Mouse (Mus musculus): ENCODE data around the gene Tyk2. TPM values are rescaled to one million over a fixed set of nuclear protein-coding genes. Genes with fewer than 3 reads are reported as not detected.

The Tyk2 gene
- polyA plus RNA-seq, 2 experiments: 4.0 to 5.7 TPM

GRCm38 (mm10) chr9:21067006-21067684, 63.9 kb downstream of the Tyk2 start, which contains the start of gene Zglp1:
Gene Zglp1 (minus strand): TSS chr9:21067093.
- no peak within 1 kb of the TSS for H3K27ac ChIP-seq
- TF ChIP-seq CTCF (IDR thresholded peaks at IDR 0.05; ENCODE audit: low read depth) (no peak), EP300 (IDR thresholded peaks at IDR 0.05; ENCODE audit: low read depth) (no peak)
- H3K4me3 ChIP-seq (ENCODE audit: insufficient read depth in 1 of 2, low read depth in 2 of 2, low read length in 2 of 2): no peak within 1 kb of the TSS
- peaks cover 0 to 4% of the 10 kb centered on the region in 2 experiments; a peak in 3 of 4 replicates for H3K4me1 ChIP-seq (replicated peaks; ENCODE audit: control insufficient read depth in 2 of 2, insufficient read depth in 2 of 2, low read length in 1 of 2)
- WGBS (ENCODE audit: insufficient replicate concordance): 78% methylated on average over 27 of the region's 27 CpGs
- peaks cover 10% of the 10 kb centered on the region for H3K36me3 ChIP-seq (replicated peaks; ENCODE audit: control insufficient read depth, insufficient read depth, low read depth)
- DNase-seq (ENCODE audit: low read depth in 3 of 3, low spot score in 3 of 3) (no peak), ATAC-seq (ENCODE audit: insufficient read depth) (no peak)
- H3K27me3 ChIP-seq (ENCODE audit: control insufficient read depth, insufficient read depth, low read length): no peaks in the 10 kb centered on the region
- H3K9me3 ChIP-seq (ENCODE audit: control insufficient read depth, low read length): no peaks in the 10 kb centered on the region
- H3K9ac ChIP-seq (replicated peaks): no peak within 1 kb of the TSS
- H3K4me2 ChIP-seq (ENCODE audit: low read depth): no peak within 1 kb of the TSS

GRCm38 (mm10) chr9:21062928-21063327, 68.1 kb downstream of the Tyk2 start:
- Histone ChIP-seq H3K4me2 (ENCODE audit: low read depth) (no peak overlapping the region), H3K27me3 (ENCODE audit: control insufficient read depth, insufficient read depth, low read length) (no peaks in the 10 kb centered on the region), H3K36me3 (replicated peaks; ENCODE audit: control insufficient read depth, insufficient read depth, low read depth) (peaks cover 10% of the 10 kb centered on the region), H3K4me1 (replicated peaks; ENCODE audit: control insufficient read depth in 2 of 2, insufficient read depth in 2 of 2, low read length in 1 of 2) (no peaks in the 10 kb centered on the region), H3K4me3 (ENCODE audit: insufficient read depth in 1 of 2, low read depth in 2 of 2, low read length in 2 of 2) (no peak overlapping the region), H3K9ac (replicated peaks) (no peak overlapping the region), H3K27ac (no peak overlapping the region), H3K9me3 (ENCODE audit: control insufficient read depth, low read length) (no peaks in the 10 kb centered on the region)
- TF ChIP-seq EP300 (IDR thresholded peaks at IDR 0.05; ENCODE audit: low read depth): no peak
- no peak for TF ChIP-seq CTCF (IDR thresholded peaks at IDR 0.05; ENCODE audit: low read depth)
- WGBS (ENCODE audit: insufficient replicate concordance): 80% methylated on average over 2 of the region's 2 CpGs
- DNase-seq (ENCODE audit: low read depth in 3 of 3, low spot score in 3 of 3) (no peak), ATAC-seq (ENCODE audit: insufficient read depth) (no peak)

Small RNA genes within 50 kb of the gene (microRNA-seq; reads per million reads assigned to microRNA genes)
- not detected for gene Mir7082

Other genes starting within 250 kb of the Tyk2 start
- 70.6 and 84.8 TPM in 2 replicates for gene Ppan, start 243.1 kb downstream of the Tyk2 start, polyA plus RNA-seq (2012; rRNA removed)
- gene Ppan, start 243.1 kb downstream of the Tyk2 start, polyA plus RNA-seq (2014; fragmentation: Nextera tagmentation; extraction: Ambion mirVana): 50.2 and 56.1 TPM in 2 replicates
- gene Eif3g, start 232.6 kb downstream of the Tyk2 start, polyA plus RNA-seq (2012; rRNA removed): 74.2 and 104 TPM in 2 replicates
- gene Eif3g, start 232.6 kb downstream of the Tyk2 start, polyA plus RNA-seq (2014; fragmentation: Nextera tagmentation; extraction: Ambion mirVana): 170 and 181 TPM in 2 replicates
- gene Dnmt1, start 171.4 kb downstream of the Tyk2 start, polyA plus RNA-seq (2012; rRNA removed): 47.6 and 55.9 TPM in 2 replicates
- 43.1 and 48.6 TPM in 2 replicates for gene Dnmt1, start 171.4 kb downstream of the Tyk2 start, polyA plus RNA-seq (2014; fragmentation: Nextera tagmentation; extraction: Ambion mirVana)
- 1.2 and 1.3 TPM in 2 replicates for gene S1pr2, start 154.5 kb downstream of the Tyk2 start, polyA plus RNA-seq (2012; rRNA removed)
- gene S1pr2, start 154.5 kb downstream of the Tyk2 start, polyA plus RNA-seq (2014; fragmentation: Nextera tagmentation; extraction: Ambion mirVana): 2.3 and 3.0 TPM in 2 replicates
- 36.5 and 36.7 TPM in 2 replicates for gene Mrpl4, start 128.5 kb downstream of the Tyk2 start, polyA plus RNA-seq (2012; rRNA removed)
- 61.3 and 67.7 TPM in 2 replicates for gene Mrpl4, start 128.5 kb downstream of the Tyk2 start, polyA plus RNA-seq (2014; fragmentation: Nextera tagmentation; extraction: Ambion mirVana)
- 5.4 and 6.9 TPM in 2 replicates for gene Icam1, start 115.3 kb downstream of the Tyk2 start, polyA plus RNA-seq (2012; rRNA removed)
- 7.9 and 9.1 TPM in 2 replicates for gene Icam1, start 115.3 kb downstream of the Tyk2 start, polyA plus RNA-seq (2014; fragmentation: Nextera tagmentation; extraction: Ambion mirVana)
- 61.8 and 64.1 TPM in 2 replicates for gene Icam4, start 101.9 kb downstream of the Tyk2 start, polyA plus RNA-seq (2012; rRNA removed)
- gene Icam4, start 101.9 kb downstream of the Tyk2 start, polyA plus RNA-seq (2014; fragmentation: Nextera tagmentation; extraction: Ambion mirVana): 204 and 223 TPM in 2 replicates
- 0.70 and 0.87 TPM in 2 replicates for gene Icam5, start 99.2 kb downstream of the Tyk2 start, polyA plus RNA-seq (2012; rRNA removed)
- 0.20 and 0.28 TPM in 2 replicates for gene Icam5, start 99.2 kb downstream of the Tyk2 start, polyA plus RNA-seq (2014; fragmentation: Nextera tagmentation; extraction: Ambion mirVana)
- gene Zglp1, start 64.2 kb downstream of the Tyk2 start, polyA plus RNA-seq (2012; rRNA removed): 0.21 and 0.49 TPM in 2 replicates
- gene Zglp1, start 64.2 kb downstream of the Tyk2 start, polyA plus RNA-seq (2014; fragmentation: Nextera tagmentation; extraction: Ambion mirVana): 0.57 TPM in 1 of 2 replicates, not detected in the other
- gene Gm49373, start 58.1 kb downstream of the Tyk2 start, polyA plus RNA-seq (2012; rRNA removed): 0.47 and 0.94 TPM in 2 replicates
- gene Gm49373, start 58.1 kb downstream of the Tyk2 start, polyA plus RNA-seq (2014; fragmentation: Nextera tagmentation; extraction: Ambion mirVana): 0.32 and 0.46 TPM in 2 replicates
- gene Fdx1l, start 57.6 kb downstream of the Tyk2 start, polyA plus RNA-seq (2012; rRNA removed): 27.5 and 31.1 TPM in 2 replicates
- gene Fdx1l, start 57.6 kb downstream of the Tyk2 start, polyA plus RNA-seq (2014; fragmentation: Nextera tagmentation; extraction: Ambion mirVana): 37.3 and 37.9 TPM in 2 replicates
- gene Gm38431, start 39.2 kb downstream of the Tyk2 start, polyA plus RNA-seq (2012; rRNA removed): 2.4 and 5.6 TPM in 2 replicates
- 0.91 and 1.5 TPM in 2 replicates for gene Gm38431, start 39.2 kb downstream of the Tyk2 start, polyA plus RNA-seq (2014; fragmentation: Nextera tagmentation; extraction: Ambion mirVana)
- 21.4 and 23.4 TPM in 2 replicates for gene Raver1, start 39.2 kb downstream of the Tyk2 start, polyA plus RNA-seq (2012; rRNA removed)
- 23.4 and 28.4 TPM in 2 replicates for gene Raver1, start 39.2 kb downstream of the Tyk2 start, polyA plus RNA-seq (2014; fragmentation: Nextera tagmentation; extraction: Ambion mirVana)
- 36.8 and 123 TPM in 2 replicates for gene Cdc37, start 18.7 kb upstream of the Tyk2 start, polyA plus RNA-seq (2012; rRNA removed)
- gene Cdc37, start 18.7 kb upstream of the Tyk2 start, polyA plus RNA-seq (2014; fragmentation: Nextera tagmentation; extraction: Ambion mirVana): 118 and 129 TPM in 2 replicates
- gene Pde4a, start 34.5 kb upstream of the Tyk2 start, polyA plus RNA-seq (2012; rRNA removed): 1.3 and 1.4 TPM in 2 replicates
- 1.1 and 1.4 TPM in 2 replicates for gene Pde4a, start 34.5 kb upstream of the Tyk2 start, polyA plus RNA-seq (2014; fragmentation: Nextera tagmentation; extraction: Ambion mirVana)
- gene Keap1, start 108.1 kb upstream of the Tyk2 start, polyA plus RNA-seq (2012; rRNA removed): 15.1 and 15.8 TPM in 2 replicates
- gene Keap1, start 108.1 kb upstream of the Tyk2 start, polyA plus RNA-seq (2014; fragmentation: Nextera tagmentation; extraction: Ambion mirVana): 15.6 and 16.4 TPM in 2 replicates
- 0.06 TPM in 2 replicates for gene S1pr5, start 117.2 kb upstream of the Tyk2 start, polyA plus RNA-seq (2012; rRNA removed)
- gene S1pr5, start 117.2 kb upstream of the Tyk2 start, polyA plus RNA-seq (2014; fragmentation: Nextera tagmentation; extraction: Ambion mirVana): 0.09 and 0.10 TPM in 2 replicates
- 21.5 and 38.9 TPM in 2 replicates for gene Atg4d, start 134.1 kb upstream of the Tyk2 start, polyA plus RNA-seq (2012; rRNA removed)
- gene Atg4d, start 134.1 kb upstream of the Tyk2 start, polyA plus RNA-seq (2014; fragmentation: Nextera tagmentation; extraction: Ambion mirVana): 69.3 and 78.1 TPM in 2 replicates
- 14.4 and 21.9 TPM in 2 replicates for gene Kri1, start 156.7 kb upstream of the Tyk2 start, polyA plus RNA-seq (2012; rRNA removed)
- 3.9 and 5.0 TPM in 2 replicates for gene Kri1, start 156.7 kb upstream of the Tyk2 start, polyA plus RNA-seq (2014; fragmentation: Nextera tagmentation; extraction: Ambion mirVana)
- gene Cdkn2d, start 160.2 kb upstream of the Tyk2 start, polyA plus RNA-seq (2012; rRNA removed): 70.5 and 74.4 TPM in 2 replicates
- 116 and 119 TPM in 2 replicates for gene Cdkn2d, start 160.2 kb upstream of the Tyk2 start, polyA plus RNA-seq (2014; fragmentation: Nextera tagmentation; extraction: Ambion mirVana)
- gene Ap1m2, start 181.1 kb upstream of the Tyk2 start, polyA plus RNA-seq (2012; rRNA removed): 0.06 and 0.07 TPM in 2 replicates
- gene Ap1m2, start 181.1 kb upstream of the Tyk2 start, polyA plus RNA-seq (2014; fragmentation: Nextera tagmentation; extraction: Ambion mirVana): 0.16 and 0.24 TPM in 2 replicates
- gene Slc44a2, start 189.5 kb upstream of the Tyk2 start, polyA plus RNA-seq (2012; rRNA removed): 10.0 TPM in 2 replicates
- 11.6 and 12.7 TPM in 2 replicates for gene Slc44a2, start 189.5 kb upstream of the Tyk2 start, polyA plus RNA-seq (2014; fragmentation: Nextera tagmentation; extraction: Ambion mirVana)
- 23.3 and 28.2 TPM in 2 replicates for gene Ilf3, start 236.6 kb upstream of the Tyk2 start, polyA plus RNA-seq (2012; rRNA removed)
- 33.5 and 36.8 TPM in 2 replicates for gene Ilf3, start 236.6 kb upstream of the Tyk2 start, polyA plus RNA-seq (2014; fragmentation: Nextera tagmentation; extraction: Ambion mirVana)

Data from liver, embryonic 14.5 days (tissue).